Mouse (Mus musculus) central nervous system, embryonic 11.5 days (tissue): Measurements from ENCODE around the gene Sbno2. TPM values are rescaled to one million over a fixed set of nuclear protein-coding genes. Genes with fewer than 3 reads are reported as not detected.

Experiments used
- polyA plus RNA-seq: library from polyadenylated mRNA; depleted of rRNA; stranded (reverse); fragments of >200 nt; gene quantifications from 2 replicates; pipeline ENCODE4 v1.2.3, GENCODE M21; 2012; rRNA removed

Gene Sbno2
- 16.6 and 19.3 TPM in 2 replicates for polyA plus RNA-seq

GRCm38 (mm10) chr10:80105460-80105859 is at the start of gene Sbno2:
Sbno2 (minus strand) TSS chr10:80105571.

GRCm38 (mm10) chr10:80147719-80148601 is 42.6 kb upstream of the Sbno2 start, which contains the start of gene Midn:
Midn (plus strand) TSS chr10:80148272.

GRCm38 (mm10) chr10:80140666-80141035 is 35.3 kb upstream of the Sbno2 start, which contains the start of gene Cbarp:
Cbarp (minus strand) TSS chr10:80140835.

GRCm38 (mm10) chr10:80138553-80139438 is 33.4 kb upstream of the Sbno2 start, which contains the start of gene Atp5d:
Atp5d (plus strand) TSS chr10:80138632.

GRCm38 (mm10) chr10:80115290-80115943 is 10.0 kb upstream of the Sbno2 start, which contains the start of gene Stk11:
Stk11 (plus strand) TSS chr10:80115803.

GRCm38 (mm10) chr10:80047041-80047565 is 58.3 kb downstream of the Sbno2 start, which contains the start of gene Gpx4:
Gpx4 (plus strand) TSS chr10:80047166.

DNA sequence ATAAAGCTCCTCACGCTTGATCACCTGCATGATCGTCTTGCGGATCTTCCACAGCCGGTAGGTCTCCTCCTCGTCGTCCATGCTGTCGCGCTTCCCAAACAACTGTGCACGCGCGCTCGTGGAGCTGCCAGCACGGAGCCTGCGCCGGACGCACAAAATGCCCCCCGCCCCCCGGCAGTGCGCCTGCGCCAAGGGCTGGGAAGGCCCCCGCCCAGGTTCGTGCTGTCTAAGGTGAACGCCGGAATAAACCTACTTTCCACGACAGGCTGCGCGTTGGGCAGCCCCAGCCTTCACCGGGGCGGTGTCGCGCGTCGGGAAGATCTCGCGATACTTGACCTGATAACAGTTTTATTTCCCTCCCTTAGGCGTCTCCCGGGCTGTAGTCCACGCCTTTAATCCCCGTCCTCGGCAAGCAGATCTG is 65.8 kb downstream of the Sbno2 start, which contains the start of gene Polr2e:
Gene Polr2e (minus strand): TSS at position 237 of the 421 bp plus-strand sequence.

GRCm38 (mm10) chr10:80016511-80016910 is 88.9 kb downstream of the Sbno2 start, which contains the start of gene Arhgap45:
Arhgap45 (plus strand) TSS chr10:80016653.

Other genes starting within 250 kb of the Sbno2 start
- 15.3 and 15.8 TPM in 2 replicates for gene Prtn3, start 231.1 kb downstream of the Sbno2 start, polyA plus RNA-seq
- 256 and 339 TPM in 2 replicates for gene Plppr3, start 230.9 kb downstream of the Sbno2 start, polyA plus RNA-seq
- 0.43 and 0.54 TPM in 2 replicates for gene Elane, start 219.3 kb downstream of the Sbno2 start, polyA plus RNA-seq
- 0.09 and 0.50 TPM in 2 replicates for gene Cfd, start 214.7 kb downstream of the Sbno2 start, polyA plus RNA-seq
- 47.8 and 59.6 TPM in 2 replicates for gene Med16, start 196.6 kb downstream of the Sbno2 start, polyA plus RNA-seq
- not detected in 2 replicates for gene Gm26602, start 194.7 kb downstream of the Sbno2 start, polyA plus RNA-seq
- gene Kiss1r, start 188.6 kb downstream of the Sbno2 start, polyA plus RNA-seq = 1.2 and 1.3 TPM in 2 replicates
- gene R3hdm4, start 184.4 kb downstream of the Sbno2 start, polyA plus RNA-seq = 110 and 123 TPM in 2 replicates
- 11.1 and 12.1 TPM in 2 replicates for gene Arid3a, start 178.5 kb downstream of the Sbno2 start, polyA plus RNA-seq
- 40.0 and 55.7 TPM in 2 replicates for gene Wdr18, start 145.4 kb downstream of the Sbno2 start, polyA plus RNA-seq
- 0.28 and 0.39 TPM in 2 replicates for gene Grin3b, start 134.9 kb downstream of the Sbno2 start, polyA plus RNA-seq
- 120 and 158 TPM in 2 replicates for gene Tmem259, start 121.2 kb downstream of the Sbno2 start, polyA plus RNA-seq
- 66.5 and 128 TPM in 2 replicates for gene Cnn2, start 117.0 kb downstream of the Sbno2 start, polyA plus RNA-seq
- 7.7 and 7.9 TPM in 2 replicates for gene Abca7, start 109.1 kb downstream of the Sbno2 start, polyA plus RNA-seq
- gene Arhgap45, start 88.9 kb downstream of the Sbno2 start, polyA plus RNA-seq = 12.5 and 14.7 TPM in 2 replicates
- 194 and 280 TPM in 2 replicates for gene Polr2e, start 65.8 kb downstream of the Sbno2 start, polyA plus RNA-seq
- 416 and 440 TPM in 2 replicates for gene Gpx4, start 58.4 kb downstream of the Sbno2 start, polyA plus RNA-seq
- 119 and 142 TPM in 2 replicates for gene Stk11, start 10.2 kb upstream of the Sbno2 start, polyA plus RNA-seq
- 329 and 334 TPM in 2 replicates for gene Atp5d, start 33.1 kb upstream of the Sbno2 start, polyA plus RNA-seq
- 33.8 and 39.4 TPM in 2 replicates for gene Cbarp, start 35.3 kb upstream of the Sbno2 start, polyA plus RNA-seq
- 171 and 228 TPM in 2 replicates for gene Midn, start 42.7 kb upstream of the Sbno2 start, polyA plus RNA-seq
- 260 and 305 TPM in 2 replicates for gene Cirbp, start 60.4 kb upstream of the Sbno2 start, polyA plus RNA-seq
- 15.7 and 18.1 TPM in 2 replicates for gene 1600002K03Rik, start 67.4 kb upstream of the Sbno2 start, polyA plus RNA-seq
- gene Efna2, start 73.9 kb upstream of the Sbno2 start, polyA plus RNA-seq = 47.6 and 65.6 TPM in 2 replicates
- gene Mum1, start 120.9 kb upstream of the Sbno2 start, polyA plus RNA-seq = 115 and 164 TPM in 2 replicates
- 188 and 220 TPM in 2 replicates for gene Ndufs7, start 143.6 kb upstream of the Sbno2 start, polyA plus RNA-seq
- 11.8 and 25.1 TPM in 2 replicates for gene Gamt, start 155.4 kb upstream of the Sbno2 start, polyA plus RNA-seq
- 156 and 213 TPM in 2 replicates for gene Dazap1, start 155.9 kb upstream of the Sbno2 start, polyA plus RNA-seq
- gene Rps15, start 186.9 kb upstream of the Sbno2 start, polyA plus RNA-seq = 3,440 and 4,629 TPM in 2 replicates
- 48.8 and 63.3 TPM in 2 replicates for gene Apc2, start 190.4 kb upstream of the Sbno2 start, polyA plus RNA-seq
- 30.4 and 34.3 TPM in 2 replicates for gene 2310011J03Rik, start 215.0 kb upstream of the Sbno2 start, polyA plus RNA-seq
- gene Pcsk4, start 223.9 kb upstream of the Sbno2 start, polyA plus RNA-seq = 3.1 and 4.9 TPM in 2 replicates
- gene Reep6, start 224.4 kb upstream of the Sbno2 start, polyA plus RNA-seq = 2.0 and 3.5 TPM in 2 replicates
- 0.52 and 0.75 TPM in 2 replicates for gene Adamtsl5, start 242.8 kb upstream of the Sbno2 start, polyA plus RNA-seq